Mouse (Mus musculus) embryo, embryonic 9.5 days (tissue): Measurements from ENCODE around the gene Dhx16.

Experiments used
- DNase-seq: peaks from one replicate; pipeline ENCODE4 v3.0.0-alpha.2; 2017; ENCODE audit errors: extremely low spot score

Gene Dhx16

DNA sequence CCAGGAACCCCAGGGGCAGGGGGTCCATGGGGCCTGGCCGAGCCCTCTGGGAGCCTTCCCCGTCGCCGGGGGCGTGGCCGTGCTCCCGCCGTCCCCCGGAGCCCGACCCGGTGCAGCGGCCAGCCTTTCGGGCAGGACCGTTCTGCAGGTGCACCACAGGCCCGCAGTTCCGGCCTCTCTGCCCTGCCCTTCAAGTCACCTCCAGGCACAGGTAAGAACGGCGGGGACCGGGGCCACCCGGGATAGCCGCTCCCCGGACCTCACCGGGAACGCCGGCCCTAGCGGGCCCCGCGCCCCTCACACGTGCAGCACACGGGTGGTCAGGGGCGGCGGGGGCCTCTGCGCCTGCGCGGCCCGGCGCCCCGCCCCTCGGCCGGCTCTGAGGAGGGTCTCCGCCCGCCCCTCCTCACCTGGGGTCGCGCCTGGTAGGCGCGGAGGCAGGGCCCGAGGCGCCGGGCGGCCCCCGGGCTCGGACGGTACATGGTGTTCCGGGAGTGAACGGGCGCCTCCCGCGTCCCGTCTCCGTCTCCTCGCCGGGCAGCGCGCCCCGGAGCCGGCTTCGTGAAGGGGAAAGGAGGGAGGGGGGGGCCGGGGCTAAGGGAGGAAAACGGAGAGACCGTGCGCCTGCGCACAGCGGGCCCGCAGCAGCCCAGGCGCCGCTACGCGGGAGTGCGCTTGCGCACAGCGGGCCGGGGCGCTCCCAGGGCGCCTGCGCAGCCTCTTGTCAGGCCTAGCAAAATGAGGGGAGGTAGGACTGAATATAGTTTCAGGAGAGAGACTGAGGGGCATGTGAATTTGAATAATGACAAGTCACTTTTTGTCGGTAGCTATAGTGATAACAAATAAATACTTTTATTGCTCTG lies 17.4 kb downstream of the Dhx16 start, which contains the start of gene 2310061I04Rik:
TSS of gene 2310061I04Rik (minus strand) at position 651 of the 863 bp plus-strand sequence.
- DNase-seq, result peak; percentile 93

DNA sequence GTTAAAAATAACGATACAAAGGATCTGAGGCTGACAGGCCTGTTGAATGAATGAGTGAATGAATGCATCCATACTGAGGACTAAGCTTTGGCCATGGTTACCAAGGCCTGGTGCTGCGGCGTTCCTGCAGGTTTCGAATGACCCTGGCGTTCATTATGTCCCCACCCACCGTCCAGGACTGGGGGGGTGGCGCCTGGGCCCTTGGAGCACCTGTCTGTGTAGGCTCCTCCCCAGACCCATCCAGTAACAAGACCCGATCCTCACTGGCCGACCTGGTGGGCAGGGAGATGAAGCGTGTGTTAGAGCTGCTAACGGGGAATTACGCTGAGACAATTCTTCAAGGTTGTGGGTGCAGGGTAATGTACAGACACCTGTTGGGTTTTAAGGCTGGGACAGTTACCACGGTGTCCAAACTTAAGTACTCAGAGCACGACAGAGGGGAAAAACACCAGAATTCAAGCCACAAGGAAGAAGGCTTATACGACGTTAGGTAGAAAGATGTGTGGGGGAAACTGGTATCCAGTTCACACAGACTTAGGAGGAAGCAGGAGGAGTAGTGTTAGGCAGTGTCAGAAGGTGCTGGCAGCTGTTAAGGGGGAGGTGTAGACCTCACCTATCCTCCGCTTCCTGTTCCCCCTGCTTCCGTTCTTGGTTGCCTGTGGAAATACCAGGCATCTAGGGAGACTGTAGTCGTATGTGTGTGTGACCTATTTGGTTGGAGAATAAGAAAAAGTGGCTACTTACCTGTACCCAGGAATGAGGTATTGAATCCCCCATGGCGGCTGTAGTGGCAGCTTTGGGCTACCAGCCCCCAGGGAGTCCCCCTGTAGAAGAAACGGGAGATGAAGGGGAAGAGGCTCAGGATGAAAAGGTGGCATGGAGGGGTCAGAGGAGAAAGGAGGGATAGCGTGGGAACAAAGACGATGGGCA lies 18.3 kb downstream of the Dhx16 start:
- DNase-seq, result no peak

GRCm38 (mm10) chr17:35900636-35901035 lies 21.0 kb downstream of the Dhx16 start:
- no peak for DNase-seq

DNA sequence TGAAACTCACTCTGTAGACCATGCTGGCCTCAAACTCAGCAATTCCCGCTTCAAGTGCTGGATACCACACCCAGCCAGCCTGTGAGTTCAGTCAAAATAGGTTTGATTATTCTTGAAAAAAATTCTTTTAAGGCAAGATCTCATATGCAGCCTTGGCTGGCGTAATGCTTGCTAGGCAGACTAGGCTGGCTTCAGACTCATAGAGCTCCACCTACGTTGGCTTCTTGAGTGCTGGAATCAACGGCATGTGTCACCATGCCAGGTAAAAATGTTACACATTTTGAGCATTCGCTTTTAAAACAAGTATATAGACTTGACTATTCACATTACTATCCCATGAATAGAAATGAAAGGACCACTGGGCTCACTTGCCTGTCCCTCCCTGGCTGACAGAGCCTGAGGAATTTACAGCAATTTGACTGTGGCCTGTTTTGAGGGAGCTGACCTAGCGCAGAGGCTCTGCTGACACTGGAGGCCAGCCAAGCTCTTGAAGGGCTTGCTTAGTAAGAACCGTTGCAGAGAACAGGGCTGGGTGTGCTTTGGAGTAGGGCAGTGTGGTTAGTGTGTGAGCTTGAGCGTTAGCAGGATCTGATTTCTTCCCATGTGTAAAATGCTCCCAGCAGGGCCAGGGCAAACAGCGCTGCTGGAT lies 23.8 kb downstream of the Dhx16 start:
- no peak for DNase-seq

- DNase-seq, result no peak
These were observed 24.4 kb downstream of the Dhx16 start for GRCm38 (mm10) chr17:35903992-35904355.

DNA sequence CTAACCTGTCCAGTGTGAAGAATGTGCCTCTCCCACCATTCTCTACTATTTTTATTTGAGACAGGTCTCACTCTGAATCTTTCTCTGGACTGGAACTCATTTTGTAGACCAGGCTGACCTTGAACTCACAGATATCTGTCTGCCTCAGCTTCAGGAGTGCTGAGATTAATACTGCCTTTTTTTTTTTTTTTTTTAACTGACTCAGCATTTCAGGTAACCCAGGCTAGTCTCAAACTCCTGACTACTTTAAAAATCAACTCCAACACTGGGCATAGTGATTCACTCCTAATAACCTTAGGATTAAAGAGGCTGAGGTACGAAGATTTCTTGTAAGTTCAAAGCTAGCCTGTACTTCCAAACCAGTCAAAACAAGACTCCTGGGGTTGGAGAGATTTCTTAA lies 26.0 kb downstream of the Dhx16 start:
- no peak for DNase-seq

DNA sequence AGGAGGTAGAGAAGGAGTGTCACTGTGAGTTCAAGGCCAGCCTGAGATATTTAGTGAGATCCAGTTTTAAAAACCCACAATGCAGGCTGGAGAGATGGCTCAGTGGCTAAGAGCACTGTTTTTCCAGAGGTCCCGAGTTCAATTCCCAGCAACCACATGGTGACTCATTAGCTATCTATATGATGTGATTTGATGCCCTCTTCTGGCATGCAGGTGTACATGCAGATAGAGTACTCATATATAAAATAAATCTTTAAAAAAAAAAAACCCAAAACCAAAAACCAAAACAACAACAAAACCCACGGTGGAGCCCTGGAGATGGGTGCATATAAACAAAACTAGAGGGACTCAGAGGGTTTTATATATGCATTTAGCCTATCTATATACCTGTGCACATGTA lies 28.0 kb downstream of the Dhx16 start:
- DNase-seq, result no peak

DNA sequence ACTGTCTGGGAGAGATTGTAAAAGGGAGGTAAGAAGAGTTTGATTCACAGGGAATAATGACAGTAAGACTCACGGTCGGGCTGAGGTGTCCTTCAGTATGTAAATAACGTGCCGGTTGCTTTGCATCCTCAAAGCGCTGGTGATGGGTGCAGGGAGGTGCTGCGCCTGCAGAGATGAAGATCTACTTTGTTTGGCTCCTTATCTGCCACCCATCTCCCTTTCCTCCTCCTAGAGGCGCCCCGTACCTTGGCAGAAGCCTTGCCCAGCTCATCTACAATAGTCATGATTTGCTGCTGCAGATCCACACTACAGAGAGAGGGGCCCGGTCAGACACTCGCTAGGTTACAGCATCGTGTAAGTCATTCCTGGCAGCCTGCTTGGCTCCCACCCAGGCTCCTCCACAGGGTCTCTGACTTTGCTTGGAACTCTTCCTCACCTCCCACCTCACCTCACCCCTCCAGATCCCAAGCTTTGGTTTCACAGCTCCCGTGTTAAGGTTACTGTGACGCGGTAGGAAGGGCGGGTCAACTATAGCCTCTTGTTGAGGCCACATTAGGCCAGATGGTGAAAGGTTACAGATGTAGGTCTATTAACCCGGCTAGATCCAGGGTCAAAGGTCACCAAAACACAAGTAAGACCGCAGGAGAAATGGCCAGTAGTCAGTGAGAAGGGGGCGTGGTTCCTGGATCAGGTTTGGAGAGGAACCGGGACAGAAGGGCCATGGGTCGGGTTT lies 29.7 kb downstream of the Dhx16 start:
- DNase-seq, result no peak

- DNase-seq, result peak; percentile 95
These were observed 30.3 kb downstream of the Dhx16 start, which contains the start of gene Atat1 for GRCm38 (mm10) chr17:35909919-35910369. Gene Atat1 (minus strand): TSS chr17:35910075.

- DNase-seq, result no peak
These were observed 35.4 kb downstream of the Dhx16 start for GRCm38 (mm10) chr17:35914975-35915374.

DNA sequence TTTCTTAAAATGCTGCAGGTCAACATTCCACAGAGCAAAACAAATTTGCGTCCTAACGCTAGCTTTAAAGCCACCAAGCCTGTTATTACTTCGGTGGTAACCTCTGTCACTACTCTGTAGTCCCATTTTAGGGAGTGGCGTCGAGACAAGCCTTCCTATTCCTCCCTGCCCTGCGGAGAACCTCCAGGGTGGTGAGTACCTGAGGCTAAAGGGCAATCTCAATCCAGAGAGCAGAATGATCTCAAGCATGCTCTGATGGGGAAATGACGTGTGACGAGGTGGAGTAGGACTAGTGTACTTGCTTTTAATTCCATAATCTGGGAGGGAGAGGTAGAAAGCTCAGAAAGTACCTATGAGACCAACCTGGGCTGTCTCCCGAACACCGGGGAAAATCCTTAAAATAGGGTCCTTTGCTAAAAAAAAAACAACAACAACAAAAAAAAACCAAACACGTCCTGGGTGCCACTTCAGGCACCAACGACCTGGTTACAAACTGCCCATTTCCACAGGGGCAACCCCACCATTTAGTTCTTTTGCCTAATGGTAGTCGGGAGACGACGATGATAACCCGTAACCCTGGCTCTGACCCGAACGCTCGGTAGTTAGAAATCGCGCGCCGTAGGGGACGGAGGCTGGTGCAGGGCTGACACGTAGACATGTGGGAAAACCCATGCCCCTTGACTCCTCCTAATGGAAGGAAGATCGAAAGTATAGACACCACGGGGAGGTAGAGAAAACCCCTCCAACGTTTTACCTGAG lies 36.1 kb downstream of the Dhx16 start:
- no peak for DNase-seq

DNA sequence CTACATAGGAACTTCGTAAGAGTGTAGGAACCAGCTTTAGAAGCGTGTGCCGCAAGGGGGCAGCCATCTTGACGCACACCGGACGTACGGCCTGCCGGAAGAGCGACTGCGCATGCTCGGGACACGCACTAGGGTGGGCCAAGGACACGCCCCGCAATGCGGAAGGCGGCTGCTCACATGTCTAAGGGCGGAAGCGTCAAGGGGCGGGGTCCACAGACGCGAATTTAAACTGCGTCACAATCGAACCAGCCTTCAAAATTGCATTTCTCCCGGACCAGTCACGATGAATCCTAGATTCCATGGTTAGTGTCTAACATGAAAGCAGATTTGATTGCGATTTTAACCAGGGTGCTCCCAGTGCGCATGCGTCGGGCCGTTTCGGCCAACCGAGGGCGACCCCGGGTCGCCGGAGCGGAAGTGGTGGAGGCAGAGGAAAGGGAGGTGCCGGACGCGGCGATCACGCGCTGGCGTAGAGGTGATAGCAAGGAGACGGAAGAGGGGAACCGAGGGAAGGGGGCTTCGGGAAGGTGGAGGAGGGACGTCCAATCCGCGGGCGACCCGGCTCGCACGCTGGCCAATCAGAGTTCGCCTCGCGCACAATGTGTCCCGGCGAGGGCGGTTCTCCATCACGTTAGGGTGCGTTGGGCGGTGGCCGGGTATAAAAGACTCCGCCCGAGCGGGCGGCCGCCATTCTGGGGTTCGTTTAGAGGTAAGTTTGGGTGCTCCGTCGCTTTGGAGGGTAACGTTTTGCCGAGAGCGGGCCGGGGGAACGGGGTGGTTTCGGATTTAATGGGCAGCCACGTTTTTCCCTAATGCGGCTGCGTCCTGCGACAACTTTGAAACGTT lies 36.9 kb downstream of the Dhx16 start, which contains the start of the genes Mrps18b and Ppp1r10:
TSS of gene Mrps18b (minus strand) at position 93 of the 846 bp plus-strand sequence.
TSS of gene Ppp1r10 (plus strand) at position 138 of the 846 bp plus-strand sequence.
- DNase-seq, result peak; percentile 98

- DNase-seq, result no peak
These were observed 37.5 kb downstream of the Dhx16 start for GRCm38 (mm10) chr17:35917143-35917462.

GRCm38 (mm10) chr17:35917463-35918251 lies 38.0 kb downstream of the Dhx16 start:
- peak; percentile 73 for DNase-seq

- DNase-seq, result peak; percentile 77
These were observed 38.8 kb downstream of the Dhx16 start for GRCm38 (mm10) chr17:35918276-35919059.

DNA sequence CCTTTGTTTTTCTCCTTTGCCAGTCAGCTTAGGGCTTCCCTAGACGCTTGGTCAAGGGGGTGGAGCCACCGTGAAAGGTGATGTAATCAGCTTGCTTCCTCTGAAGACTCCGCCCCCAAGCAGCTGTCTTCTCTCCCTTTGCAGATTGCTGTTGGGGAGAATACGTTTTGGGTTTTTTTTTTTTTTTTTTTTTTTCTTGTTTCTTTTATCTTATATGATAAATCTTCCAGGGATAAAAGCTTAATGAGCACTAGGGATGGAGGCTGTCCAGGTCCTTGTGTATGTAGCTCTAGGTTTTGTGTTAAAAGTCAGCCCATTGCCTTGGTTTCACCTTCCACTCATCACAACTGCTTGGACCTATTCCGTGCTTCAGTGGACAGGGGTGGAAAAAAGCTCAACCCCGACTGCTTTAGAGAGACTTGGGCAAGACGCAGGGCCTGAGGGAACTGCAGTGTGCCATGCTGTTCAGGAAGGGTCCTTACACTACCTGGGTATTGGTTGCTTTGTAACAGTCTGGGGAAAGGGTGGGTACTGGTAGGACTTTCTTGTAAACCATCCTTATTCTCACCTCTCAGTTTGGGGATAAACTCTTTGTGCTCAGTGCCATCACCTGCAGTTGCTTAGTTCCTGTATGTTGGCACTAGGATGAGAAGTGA lies 39.6 kb downstream of the Dhx16 start:
- DNase-seq, result peak; percentile 88

- DNase-seq, result no peak
These were observed 40.3 kb downstream of the Dhx16 start for GRCm38 (mm10) chr17:35919864-35920301.
